Mouse (Mus musculus) activated CD4-positive, CD25-positive, alpha-beta regulatory T cell, adult 4 months (primary cell): Measurements from ENCODE around the gene Slc9a8. TPM values are rescaled to one million over a fixed set of nuclear protein-coding genes. Genes with fewer than 3 reads are reported as not detected.
A peak's percentile ranks its signal among the peaks of the same experiment; 100 is the strongest.

Source experiments
- ATAC-seq: one replicate; pipeline ENCODE4 v1.8.0; 2017
- polyA plus RNA-seq, 2 experiments: library from polyadenylated mRNA; unstranded; fragments of 100-300 nt; shearing (Covaris generic); gene quantifications; one replicate each; pipeline ENCODE4 v1.2.1; 2017

Gene Slc9a8
- polyA plus RNA-seq, 2 experiments from 2014 or later = 35.4 to 43.2 TPM

DNA sequence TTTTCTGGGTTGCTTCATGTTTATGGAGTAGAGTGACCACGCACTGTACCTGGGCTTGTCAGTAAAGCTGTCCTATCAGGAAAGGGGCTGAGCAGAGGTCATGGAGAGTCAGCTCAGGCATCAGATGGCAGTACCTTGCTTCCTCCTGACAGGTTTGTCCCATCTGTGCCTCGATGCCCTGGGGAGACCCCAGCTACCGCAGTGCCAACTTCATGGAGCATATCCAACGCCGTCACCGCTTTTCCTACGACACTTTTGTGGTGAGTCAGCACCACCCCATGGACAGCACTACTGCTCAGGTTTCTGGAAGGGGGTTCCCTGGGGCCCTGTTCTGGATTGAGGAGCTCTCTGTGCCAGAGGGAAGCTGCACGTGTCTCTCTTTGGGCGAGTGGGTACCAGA lies 90.9 kb downstream of the Slc9a8 start:
- ATAC-seq = no peak

DNA sequence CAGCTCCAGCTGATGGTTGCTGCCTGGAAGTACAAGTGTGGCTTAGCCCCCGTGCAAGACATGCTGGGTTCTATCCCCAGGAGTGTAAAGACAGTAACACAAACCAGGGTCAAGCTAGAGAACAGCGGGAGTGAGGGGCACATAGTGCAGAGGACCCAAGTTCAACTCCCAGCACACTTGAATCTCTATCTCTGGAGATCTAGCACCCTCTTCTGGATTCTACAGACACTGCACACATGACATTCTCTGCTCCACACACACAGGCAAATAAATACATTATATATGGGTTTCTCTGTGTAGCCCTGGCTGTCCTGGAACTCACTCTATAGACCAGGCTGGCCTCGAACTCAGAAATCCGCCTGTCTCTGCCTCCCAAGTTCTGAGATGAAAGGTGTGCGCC lies 91.5 kb downstream of the Slc9a8 start:
- ATAC-seq = no peak

DNA sequence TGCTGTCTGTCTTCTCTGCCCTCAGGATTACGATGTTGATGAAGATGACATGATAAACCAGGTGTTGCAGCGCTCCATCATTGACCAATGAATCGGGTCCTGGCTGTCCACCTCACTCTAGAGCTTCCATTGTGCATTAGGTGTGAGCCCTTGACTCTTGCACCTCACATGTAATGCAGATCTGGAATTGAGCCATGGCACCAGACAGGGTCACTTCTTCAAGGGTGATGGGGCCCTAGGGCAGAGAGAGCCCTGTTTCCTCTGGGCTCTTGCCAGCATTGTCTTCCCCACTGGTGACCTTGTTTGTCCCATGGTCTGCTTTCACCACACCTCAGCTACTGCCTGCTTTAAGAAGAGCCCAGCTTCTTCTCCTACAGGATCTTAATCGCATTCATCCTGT lies 93.1 kb downstream of the Slc9a8 start:
- no peak for ATAC-seq

- no peak for ATAC-seq
These were observed 94.2 kb downstream of the Slc9a8 start for GRCm38 (mm10) chr2:167515688-167516087.

GRCm38 (mm10) chr2:167519606-167520252 lies 98.2 kb downstream of the Slc9a8 start:
- ATAC-seq = peak; percentile 32

Other genes with a start within 250 kb of the Slc9a8 start
- under 1 TPM; 0.61 to 0.96 TPM for gene Kcnb1, start 231.6 kb upstream of the Slc9a8 start, polyA plus RNA-seq
- under 1 TPM in 1 of 2 experiments, not detected in 1; 0.17 TPM for gene Ptgis, start 181.1 kb upstream of the Slc9a8 start, polyA plus RNA-seq
- gene B4galt5, start 72.5 kb upstream of the Slc9a8 start, polyA plus RNA-seq = 10 to 100 TPM in 1 of 2 experiments, 1 to 10 TPM in 1; 7.9 to 11.6 TPM
- 100 to 1,000 TPM; 168 to 181 TPM for gene Rnf114, start 70.9 kb downstream of the Slc9a8 start, polyA plus RNA-seq
- 10 to 100 TPM in 1 of 2 experiments, 1 to 10 TPM in 1; 7.4 to 11.7 TPM for gene Spata2, start 71.2 kb downstream of the Slc9a8 start, polyA plus RNA-seq
- not detected for gene Snai1, start 116.5 kb downstream of the Slc9a8 start, polyA plus RNA-seq
- gene Ube2v1, start 210.4 kb downstream of the Slc9a8 start, polyA plus RNA-seq = 100 to 1,000 TPM; 308 to 398 TPM
- gene Gm20431, start 239.8 kb downstream of the Slc9a8 start, polyA plus RNA-seq = not detected